Mouse (Mus musculus) Patski (cell line): ENCODE data around the gene Socs2. TPM values are rescaled to one million over a fixed set of nuclear protein-coding genes. Genes with fewer than 3 reads are reported as not detected.

ENCODE experiments used
- ATAC-seq: fragments of 100-300 bp; one replicate; pipeline ENCODE4 v1.8.0; 2021
- CTCF ChIA-PET: fragments of 350-600 bp; sonication (Branson Sonifier 250); formaldehyde crosslinking; loops from one replicate; lab custom pipeline; 2022; ENCODE audit warnings: inconsistent platforms; lab: Charles Lee
- POLR2A ChIA-PET: fragments of 350-600 bp; sonication (Branson Sonifier 250); formaldehyde crosslinking; loops from one replicate; lab custom pipeline; 2022; ENCODE audit warnings: antibody characterized with exemption, inconsistent platforms; lab: Charles Lee
- DNase-seq: peaks from one replicate; pipeline ENCODE4 v3.0.0-alpha.2; 2011; ENCODE audit warnings: low read depth, low spot score
- H3K27me3 ChIP-seq: fragments of 371-371 bp; one replicate; pipeline ENCODE4 v1.5.1; 2021
- CTCF ChIP-seq: fragments of 100-300 bp; IDR thresholded peaks from one replicate; pipeline ENCODE4 v1.5.1; 2021
- in situ Hi-C: fragments of 300-500 bp; cut with MboI; formaldehyde crosslinking; loops from 3 replicates; pipeline ENCODE4 v1.11.1; 2018; ENCODE audit warnings: low pct_unique_long_range_greater_than_20kb, mixed read lengths
- polyA plus RNA-seq: library from polyadenylated mRNA; unstranded; gene quantifications from one replicate; pipeline ENCODE4 v1.2.3, GENCODE M21; 2021

Gene Socs2
- polyA plus RNA-seq, 1 experiment from 2014 or later = 42.7 TPM

- peak; percentile 90 for ATAC-seq
- CTCF ChIA-PET = no interaction called here
- peak; percentile 50 for DNase-seq
- POLR2A ChIA-PET = no interaction called here
- no peak for TF ChIP-seq CTCF
- in situ Hi-C loops = no loop called here
- H3K27me3 ChIP-seq = no peaks in the 10 kb centered on the region
These were observed 45.0 kb downstream of the Socs2 start for GRCm38 (mm10) chr10:95371942-95372341.

- H3K27me3 ChIP-seq = no peaks in the 10 kb centered on the region
- TF ChIP-seq CTCF = no peak
- in situ Hi-C loops = no loop called here
- DNase-seq (no peak), ATAC-seq (no peak)
- POLR2A ChIA-PET = no interaction called here
- CTCF ChIA-PET = no interaction called here
These were observed 47.8 kb downstream of the Socs2 start for GRCm38 (mm10) chr10:95369190-95369589.

DNA sequence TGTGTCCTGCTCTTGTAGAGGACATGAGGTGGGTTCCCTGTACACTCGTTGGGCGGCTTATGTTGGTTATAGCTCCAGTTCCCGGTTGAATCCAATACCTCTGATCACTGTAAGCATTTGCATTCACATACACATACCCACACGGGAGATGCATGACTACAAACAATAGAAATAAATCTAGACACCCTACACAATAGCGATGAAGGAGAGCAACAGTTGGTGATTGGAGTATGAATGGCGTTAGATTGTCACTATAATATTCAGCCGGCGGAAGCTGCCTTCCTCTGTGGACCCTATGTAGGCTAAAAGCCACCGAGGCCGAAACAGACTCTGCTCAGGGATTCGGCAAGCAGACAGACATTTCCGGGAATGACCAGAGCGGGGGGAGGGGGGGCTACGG is 48.8 kb downstream of the Socs2 start:
- no peak for TF ChIP-seq CTCF
- POLR2A ChIA-PET = no interaction called here
- ATAC-seq (no peak), DNase-seq (no peak)
- no peaks in the 10 kb centered on the region for H3K27me3 ChIP-seq
- CTCF ChIA-PET = no interaction called here
- in situ Hi-C loops = no loop called here

- TF ChIP-seq CTCF = no peak
- H3K27me3 ChIP-seq = no peaks in the 10 kb centered on the region
- ChIA-PET POLR2A (no interaction called here), CTCF (interaction anchor here (0.9 kb wide), 1 partner anchor 19 kb away, joined by 4 read pairs; no protein-coding TSS in a partner anchor)
- ATAC-seq = no peak
- DNase-seq = no peak
- in situ Hi-C loops = no loop called here
These were observed 49.3 kb downstream of the Socs2 start for GRCm38 (mm10) chr10:95367661-95368089.

DNA sequence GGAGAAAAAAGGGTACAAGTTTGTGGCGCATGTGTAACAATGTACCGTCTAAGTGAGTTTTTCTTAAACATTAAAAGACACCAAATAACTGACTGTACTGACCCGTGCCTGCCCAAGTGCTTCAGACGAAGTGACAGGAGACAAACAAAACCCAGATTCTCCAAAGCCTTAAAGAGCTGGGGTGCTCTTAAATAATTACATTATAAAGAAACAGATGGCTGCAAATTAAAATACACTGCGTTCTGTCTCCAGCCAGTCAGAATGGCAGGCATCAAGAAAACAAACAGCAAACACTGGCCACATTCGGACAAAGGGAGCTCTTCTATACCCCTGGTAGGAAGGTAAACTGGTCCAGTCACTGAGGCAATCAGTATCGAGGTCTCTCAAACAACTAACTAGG is 49.7 kb downstream of the Socs2 start:
- DNase-seq (no peak), ATAC-seq (no peak)
- H3K27me3 ChIP-seq = no peaks in the 10 kb centered on the region
- in situ Hi-C loops = no loop called here
- no peak for TF ChIP-seq CTCF
- POLR2A ChIA-PET = no interaction called here
- CTCF ChIA-PET = interaction anchor here (0.9 kb wide), 1 partner anchor 20 kb away, joined by 4 read pairs; no protein-coding TSS in a partner anchor

GRCm38 (mm10) chr10:95362326-95362725 is 54.7 kb downstream of the Socs2 start:
- DNase-seq = peak; percentile 61
- ChIA-PET CTCF (no interaction called here), POLR2A (no interaction called here)
- no peak for ATAC-seq
- no peak for TF ChIP-seq CTCF
- H3K27me3 ChIP-seq = no peaks in the 10 kb centered on the region
- in situ Hi-C loops = no loop called here

DNA sequence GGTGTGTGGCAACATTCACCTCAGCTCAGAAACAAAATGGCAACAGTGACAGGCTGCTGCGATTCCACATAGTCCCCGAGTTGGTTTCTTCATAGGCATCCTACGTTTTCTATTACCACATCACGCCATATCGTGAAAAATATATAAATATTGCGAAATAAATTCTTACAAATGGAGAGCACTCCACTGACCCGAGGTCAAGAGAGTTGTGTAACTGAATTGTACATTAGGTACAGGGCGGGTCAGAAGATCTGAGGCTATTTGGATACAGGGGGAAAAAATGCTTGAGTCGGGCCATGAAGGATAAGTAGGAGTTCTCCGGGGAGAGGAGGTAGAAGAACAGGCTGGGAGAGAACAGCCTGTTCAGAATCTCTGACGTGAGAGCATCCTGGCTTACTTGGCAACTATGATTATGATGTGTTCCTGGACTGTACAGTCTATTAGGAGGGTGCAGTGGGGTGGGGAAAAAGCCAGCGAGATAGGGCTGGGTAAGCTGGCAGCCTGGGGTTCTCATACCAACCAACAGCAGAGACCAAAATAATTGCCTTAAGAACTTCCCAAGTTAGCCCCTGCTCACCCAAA is 55.6 kb downstream of the Socs2 start:
- no peak for TF ChIP-seq CTCF
- ATAC-seq (no peak), DNase-seq (no peak)
- in situ Hi-C loops = no loop called here
- H3K27me3 ChIP-seq = no peaks in the 10 kb centered on the region
- ChIA-PET CTCF (interaction anchor here (0.9 kb wide), 1 partner anchor 12 kb away, joined by 3 read pairs; no protein-coding TSS in a partner anchor), POLR2A (no interaction called here)

GRCm38 (mm10) chr10:95360048-95360447 is 56.9 kb downstream of the Socs2 start:
- H3K27me3 ChIP-seq = no peaks in the 10 kb centered on the region
- in situ Hi-C loops = no loop called here
- ATAC-seq (no peak), DNase-seq (no peak)
- TF ChIP-seq CTCF = no peak
- CTCF ChIA-PET = no interaction called here
- POLR2A ChIA-PET = no interaction called here

DNA sequence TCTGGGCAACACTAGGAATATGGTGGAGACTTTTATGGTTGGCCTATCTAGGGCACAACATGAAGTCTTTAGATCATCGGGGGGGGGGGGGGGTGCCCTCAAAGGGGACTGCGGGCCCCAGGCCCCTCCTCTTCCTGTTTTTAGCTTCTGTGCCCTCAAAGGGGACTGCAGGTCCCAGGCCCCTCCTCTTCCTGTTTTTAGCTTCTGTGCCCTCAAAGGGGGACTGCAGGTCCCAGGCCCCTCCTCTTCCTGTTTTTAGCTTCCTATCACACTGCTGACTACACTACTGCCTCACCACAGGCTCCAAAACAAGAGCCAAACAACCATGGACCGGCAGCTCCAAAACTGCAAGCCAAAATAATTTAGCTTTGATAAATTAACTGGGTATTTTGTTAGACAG is 59.3 kb downstream of the Socs2 start:
- TF ChIP-seq CTCF = no peak
- in situ Hi-C loops = no loop called here
- ChIA-PET CTCF (no interaction called here), POLR2A (no interaction called here)
- H3K27me3 ChIP-seq = no peaks in the 10 kb centered on the region
- ATAC-seq (no peak), DNase-seq (no peak)

- no peak for TF ChIP-seq CTCF
- H3K27me3 ChIP-seq = no peaks in the 10 kb centered on the region
- POLR2A ChIA-PET = interaction anchor here (0.5 kb wide), 1 partner anchor 65 kb away, joined by 3 read pairs; no protein-coding TSS in a partner anchor
- DNase-seq = no peak
- ATAC-seq = no peak
- CTCF ChIA-PET = no interaction called here
- in situ Hi-C loops = no loop called here
These were observed 60.3 kb downstream of the Socs2 start for GRCm38 (mm10) chr10:95356711-95357110.

DNA sequence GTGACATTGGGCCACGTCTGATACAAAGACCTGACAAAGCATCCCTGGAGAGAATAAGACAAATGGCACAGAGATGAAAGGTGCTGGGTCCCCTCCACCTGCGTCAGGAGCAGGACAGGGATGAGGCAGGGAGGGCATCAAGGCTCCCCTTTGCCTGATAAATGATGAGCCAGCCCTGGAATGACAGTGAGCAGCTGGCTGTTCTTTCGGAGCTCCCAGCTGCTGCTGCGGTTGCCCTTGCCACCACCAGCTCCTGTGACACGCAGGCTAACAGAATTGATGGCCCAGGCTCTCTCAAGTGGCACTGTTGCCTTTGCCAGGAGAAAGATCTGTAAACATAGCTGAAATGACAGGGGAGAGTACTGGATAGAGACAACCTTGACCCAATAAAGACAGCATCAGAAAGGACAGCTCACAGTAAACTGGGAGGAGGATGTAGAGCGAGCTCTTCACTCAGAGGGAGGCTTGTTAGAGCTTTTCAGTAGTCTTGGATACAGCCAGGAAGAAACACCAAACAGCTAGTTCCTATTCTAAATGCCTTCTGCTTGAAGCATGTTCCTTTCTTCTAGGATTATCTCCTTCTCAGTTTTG is 61.2 kb downstream of the Socs2 start:
- in situ Hi-C loops = no loop called here
- DNase-seq = no peak

More for the DNA sequence above, 61.2 kb downstream of the Socs2 start:
- no peak for ATAC-seq
- ChIA-PET POLR2A (interaction anchor here (0.7 kb wide), 1 partner anchor 151 kb away, joined by 3 read pairs; no protein-coding TSS in a partner anchor), CTCF (interaction anchor here (0.9 kb wide), 1 partner anchor 32 kb away, joined by 3 read pairs; no protein-coding TSS in a partner anchor)
- TF ChIP-seq CTCF = no peak
- no peaks in the 10 kb centered on the region for H3K27me3 ChIP-seq
